Mouse (Mus musculus) liver, adult 2 months (tissue): ENCODE results near the gene Rps6kb1.

ENCODE experiments used
- CTCF ChIP-seq: fragments of 200-500 bp; IDR thresholded peaks from 2 replicates; pipeline ENCODE4 v1.5.1; 2011; ENCODE audit warnings: low read depth, low read length, control low read depth
- POLR2A ChIP-seq: fragments of 200-500 bp; IDR thresholded peaks from 2 replicates; pipeline ENCODE4 v1.6.1; 2011; ENCODE audit warnings: low read length, control low read depth; ENCODE audit not compliant: insufficient read depth; ENCODE audit errors: extremely low read depth

GRCm38 (mm10) chr11:86570261-86570746, 25.7 kb upstream of the Rps6kb1 start:
- TF ChIP-seq CTCF: no peak
- no peak for TF ChIP-seq POLR2A
